Mouse (Mus musculus) liver, embryonic 14.5 days (tissue): ENCODE data around the gene Veph1. TPM values are rescaled to one million over a fixed set of nuclear protein-coding genes. Genes with fewer than 3 reads are reported as not detected.

ENCODE experiments used
- ATAC-seq: fragments of 200-750 bp; cut with Nextera tagmentation; 2 replicates; pipeline ENCODE4 v1.8.0; 2017; ENCODE audit warnings: moderate number of reproducible peaks, mild to moderate bottlenecking, moderate library complexity; ENCODE audit not compliant: insufficient read depth
- DNase-seq, 3 experiments: peaks; one replicate each; pipeline ENCODE4 v3.0.0-alpha.2; 2012 to 2013; ENCODE audit warnings: low read depth in 3 of 3, low spot score in 3 of 3
- H3K27ac ChIP-seq: fragments of 300-500 bp; sonication (generic); 2 replicates; pipeline ENCODE4 v1.5.1; 2014; ENCODE audit warnings: moderate library complexity, mild to moderate bottlenecking, control low read depth, inconsistent platforms
- H3K27me3 ChIP-seq: fragments of 300-500 bp; sonication (generic); 2 replicates; pipeline ENCODE4 v1.6.1; 2014; ENCODE audit warnings: mild to moderate bottlenecking, low read length, moderate library complexity; ENCODE audit not compliant: control insufficient read depth, insufficient read depth
- H3K36me3 ChIP-seq: fragments of 300-500 bp; sonication (generic); replicated peaks from 2 replicates; pipeline ENCODE4 v1.6.1; 2014; ENCODE audit warnings: low read depth; ENCODE audit not compliant: control insufficient read depth, insufficient read depth
- H3K4me1 ChIP-seq, 2 experiments: fragments of 200-500 bp in 1 of 2; fragments of 300-500 bp in 1 of 2; sonication (generic) in 1 of 2; replicated peaks; 2 replicates each; pipeline ENCODE4 v1.6.1; 2012 to 2014; ENCODE audit warnings: antibody characterized with exemption in 1 of 2, inconsistent platforms in 1 of 2, low read length in 1 of 2; ENCODE audit not compliant: control insufficient read depth in 2 of 2, insufficient read depth in 2 of 2
- H3K4me2 ChIP-seq: fragments of 300-500 bp; sonication (generic); 2 replicates; pipeline ENCODE4 v1.6.1; 2014; ENCODE audit warnings: low read depth, mild to moderate bottlenecking, control low read depth, moderate library complexity
- H3K4me3 ChIP-seq, 2 experiments: fragments of 200-500 bp in 1 of 2; fragments of 300-500 bp in 1 of 2; sonication (generic) in 1 of 2; 2 replicates each; pipeline ENCODE4 v1.5.1; 2012 to 2014; ENCODE audit warnings: low read depth in 2 of 2, low read length in 2 of 2, mild to moderate bottlenecking in 2 of 2, control low read depth in 1 of 2, inconsistent platforms in 1 of 2, moderate library complexity in 1 of 2; ENCODE audit not compliant: insufficient read depth in 1 of 2
- H3K9ac ChIP-seq: fragments of 300-500 bp; sonication (generic); replicated peaks from 2 replicates; pipeline ENCODE4 v1.6.1; 2014; ENCODE audit warnings: mild to moderate bottlenecking, control low read depth, moderate library complexity
- H3K9me3 ChIP-seq: fragments of 300-500 bp; sonication (generic); 2 replicates; pipeline ENCODE4 v1.6.1; 2016; ENCODE audit warnings: low read length, mixed read lengths; ENCODE audit not compliant: control insufficient read depth
- CTCF ChIP-seq: IDR thresholded peaks from 2 replicates; pipeline ENCODE4 v1.5.1; 2016; ENCODE audit warnings: antibody characterized with exemption, low read depth, control low read depth
- EP300 ChIP-seq: IDR thresholded peaks from 2 replicates; pipeline ENCODE4 v1.6.1; 2016; ENCODE audit warnings: antibody characterized with exemption, low read depth
- WGBS: fragments of 180-500 bp; shearing (Covaris S2); extraction: QIAGEN DNeasy Blood & Tissue Kit; methylation state at CpG from one replicate; pipeline ENCODE4 v1.1.7; 2014; ENCODE audit not compliant: insufficient replicate concordance; 5-methylcytosine and 5-hydroxymethylcytosine counted together
- polyA plus RNA-seq, 2 experiments: library from polyadenylated mRNA; depleted of rRNA in 1 of 2; stranded (reverse) in 1 of 2; unstranded in 1 of 2; fragments of >200 nt; fragmentation: Nextera tagmentation in 1 of 2; extraction: Ambion mirVana in 1 of 2; gene quantifications; 2 replicates each; pipeline versions ENCODE4 v1.2.1 to v1.2.3; 2012 to 2014

The Veph1 gene
- polyA plus RNA-seq, 2 experiments = 0.01 to 0.06 TPM

DNA sequence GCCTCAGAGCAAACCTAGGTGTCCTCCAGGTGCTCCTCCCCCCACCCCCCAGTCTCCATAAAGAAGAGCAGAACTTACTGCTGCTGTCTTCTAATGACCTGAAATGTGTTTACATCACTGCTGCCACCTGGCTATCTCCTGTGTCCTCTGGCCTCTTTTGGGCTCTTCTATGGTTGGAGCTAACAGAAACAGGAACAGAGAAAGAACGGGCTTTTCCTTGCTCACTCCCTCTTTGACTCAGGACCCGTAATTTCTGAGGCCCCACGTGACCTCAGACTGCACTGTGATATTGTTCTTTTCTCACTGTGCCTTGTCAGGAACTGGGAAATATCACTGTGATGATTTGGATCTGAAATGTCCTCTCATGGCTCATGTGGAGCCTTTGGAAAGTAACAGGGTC is 271.2 kb downstream of the Veph1 start:
- 57% methylated on average over 3 of the region's 3 CpGs for WGBS
- Histone ChIP-seq H3K36me3 (no peaks in the 10 kb centered on the region), H3K4me1 (no peaks in the 10 kb centered on the region), H3K4me2 (no peak overlapping the region), H3K9me3 (no peaks in the 10 kb centered on the region), H3K9ac (no peak overlapping the region), H3K4me3 (no peak overlapping the region), H3K27me3 (no peaks in the 10 kb centered on the region), H3K27ac (no peak overlapping the region)
- no peak for TF ChIP-seq CTCF
- ATAC-seq (no peak), DNase-seq (no peak)

DNA sequence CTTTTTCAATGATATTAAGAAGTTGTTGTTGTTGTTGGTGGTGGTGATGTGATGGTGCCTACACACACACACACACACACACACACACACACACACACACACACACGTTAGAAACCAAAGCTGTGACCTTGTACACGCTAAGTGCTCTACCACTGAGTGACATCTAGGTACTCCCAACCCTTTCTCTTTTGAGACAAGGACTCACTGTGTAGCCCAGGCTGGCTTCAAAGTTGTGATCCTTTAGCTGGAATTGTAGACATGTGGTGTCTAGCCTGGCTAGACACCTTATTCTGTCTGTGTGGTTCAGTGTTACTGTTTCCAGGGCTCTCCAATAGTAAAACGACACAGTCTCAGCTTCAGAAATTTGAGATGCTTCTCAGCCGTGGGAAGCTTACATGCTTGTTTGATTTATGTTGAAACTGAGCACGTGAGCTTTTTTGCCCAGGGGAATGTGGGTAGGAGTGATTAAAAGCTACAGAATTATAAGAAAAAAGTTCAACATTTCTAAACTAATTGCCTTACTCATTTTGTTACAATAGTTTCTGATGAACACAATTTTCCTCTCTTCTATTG is 272.3 kb downstream of the Veph1 start:
- DNase-seq = no peak
- no peak overlapping the region for H3K4me2 ChIP-seq
- no peak overlapping the region for H3K9ac ChIP-seq
- H3K4me1 ChIP-seq = no peaks in the 10 kb centered on the region
- no peak for TF ChIP-seq EP300
- TF ChIP-seq CTCF = no peak
- H3K9me3 ChIP-seq = no peaks in the 10 kb centered on the region
- 53% methylated on average over 5 of the region's 5 CpGs for WGBS
- no peak overlapping the region for H3K4me3 ChIP-seq
- H3K27ac ChIP-seq = no peak overlapping the region
- H3K36me3 ChIP-seq = no peaks in the 10 kb centered on the region
- ATAC-seq = no peak
- H3K27me3 ChIP-seq = no peaks in the 10 kb centered on the region

- DNase-seq (no peak), ATAC-seq (no peak)
- no peak overlapping the region for H3K4me3 ChIP-seq
- H3K36me3 ChIP-seq = no peaks in the 10 kb centered on the region
- H3K27ac ChIP-seq = no peak overlapping the region
- H3K9ac ChIP-seq = no peak overlapping the region
- no peaks in the 10 kb centered on the region for H3K4me1 ChIP-seq
- no peak for TF ChIP-seq EP300
- no peak for TF ChIP-seq CTCF
- H3K27me3 ChIP-seq = no peaks in the 10 kb centered on the region
- H3K9me3 ChIP-seq = no peaks in the 10 kb centered on the region
- 84% methylated on average over 5 of the region's 5 CpGs for WGBS
- no peak overlapping the region for H3K4me2 ChIP-seq
Measured at GRCm38 (mm10) chr3:66019171-66019570, 277.5 kb downstream of the Veph1 start.

GRCm38 (mm10) chr3:66007632-66008401 is 288.8 kb downstream of the Veph1 start:
- DNase-seq (no peak), ATAC-seq (no peak)
- Histone ChIP-seq H3K4me1 (no peaks in the 10 kb centered on the region), H3K9ac (no peak overlapping the region), H3K36me3 (no peaks in the 10 kb centered on the region), H3K9me3 (no peaks in the 10 kb centered on the region), H3K27ac (no peak overlapping the region), H3K4me3 (no peak overlapping the region), H3K4me2 (no peak overlapping the region), H3K27me3 (no peaks in the 10 kb centered on the region)
- TF ChIP-seq EP300 = no peak
- no peak for TF ChIP-seq CTCF
- 53% methylated on average over 3 of the region's 3 CpGs for WGBS

- no peaks in the 10 kb centered on the region for H3K27me3 ChIP-seq
- no peak for ATAC-seq
- WGBS = 56% methylated on average over 4 of the region's 4 CpGs
Measured at GRCm38 (mm10) chr3:66004989-66005388, 291.6 kb downstream of the Veph1 start.

More at GRCm38 (mm10) chr3:66004989-66005388, 291.6 kb downstream of the Veph1 start:
- Histone ChIP-seq H3K27ac (no peak overlapping the region), H3K9me3 (no peaks in the 10 kb centered on the region), H3K36me3 (no peaks in the 10 kb centered on the region), H3K4me1 (no peaks in the 10 kb centered on the region), H3K4me2 (no peak overlapping the region), H3K4me3 (no peak overlapping the region), H3K9ac (no peak overlapping the region)
- TF ChIP-seq EP300 = no peak
- TF ChIP-seq CTCF = no peak
- no peak for DNase-seq
